In genomic region chr5:104010261-104010660, GRCm38 (mm10) we compare ENCODE assay signal across 32 mouse cellular contexts. TPM values are rescaled to one million over a fixed set of nuclear protein-coding genes. Genes with fewer than 3 reads are reported as not detected.
"Had no signal": no experiment of that assay in that cellular context is flagged by ENCODE, and none has a peak within 500 bp of the region (broad histone marks: within the 10 kb centered on the region; RNA-seq: fewer than 3 reads in every experiment).

No protein-coding gene starts in this region.

- DNase-seq: forebrain, postnatal 0 days; gastrocnemius, adult 2 months; gastrocnemius, postnatal 10 days; gastrocnemius, postnatal 25 days; heart, adult 2 months; heart, postnatal 14 days; heart, postnatal 36 days; kidney, adult 18-20 months; kidney, adult 8-10 months; kidney, postnatal 10 days; kidney, postnatal 25 days; layer of hippocampus, adult 9-11 months; layer of hippocampus, postnatal 36 days; left cerebral cortex, postnatal 4 days had no signal

- H3K4me2 ChIP-seq: forebrain, embryonic 15.5 days; heart, embryonic 11.5 days; heart, embryonic 13.5 days; heart, embryonic 15.5 days; hindbrain, embryonic 12.5 days; hindbrain, embryonic 14.5 days; intestine, embryonic 15.5 days; limb, embryonic 13.5 days had no signal

- ATAC-seq: forebrain, embryonic 15.5 days; forebrain, postnatal 0 days; hindbrain, embryonic 16.5 days; inflammation-experienced regulatory T-cells, adult 6 months; intestine, embryonic 15.5 days; intestine, postnatal 0 days had no signal

- H3K4me3 ChIP-seq: forebrain, embryonic 15.5 days; gastrocnemius, adult 2 months; heart, adult 2 months; heart, embryonic 13.5 days; heart, embryonic 15.5 days; hindbrain, embryonic 10.5 days; hindbrain, embryonic 12.5 days; intestine, embryonic 15.5 days; limb, embryonic 13.5 days had no signal

- H3K9me3 ChIP-seq: forebrain, embryonic 15.5 days; heart, embryonic 13.5 days; heart, embryonic 15.5 days; hindbrain, embryonic 10.5 days; hindbrain, embryonic 12.5 days; intestine, embryonic 15.5 days; limb, embryonic 13.5 days had no signal

- H3K4me1 ChIP-seq: forebrain, embryonic 15.5 days; heart, embryonic 15.5 days; hindbrain, embryonic 10.5 days; hindbrain, embryonic 12.5 days; intestine, embryonic 15.5 days; limb, embryonic 13.5 days had no signal

- H3K27me3 ChIP-seq: forebrain, embryonic 15.5 days; heart, embryonic 13.5 days; heart, embryonic 15.5 days; hindbrain, embryonic 12.5 days; intestine, embryonic 15.5 days; limb, embryonic 13.5 days had no signal

- H3K9ac ChIP-seq: forebrain, embryonic 15.5 days; forebrain, postnatal 0 days; heart, embryonic 13.5 days; heart, embryonic 15.5 days; hindbrain, embryonic 12.5 days; hindbrain, embryonic 14.5 days; intestine, embryonic 15.5 days; limb, embryonic 13.5 days had no signal

- H3K36me3 ChIP-seq: forebrain, embryonic 15.5 days; hindbrain, embryonic 10.5 days; hindbrain, embryonic 12.5 days; intestine, embryonic 15.5 days had no signal

- H3K27ac ChIP-seq: forebrain, embryonic 15.5 days; gastrocnemius, adult 2 months; heart, adult 2 months; heart, embryonic 13.5 days; heart, embryonic 15.5 days; hindbrain, embryonic 10.5 days; hindbrain, embryonic 12.5 days; hindbrain, embryonic 14.5 days; intestine, embryonic 15.5 days; limb, embryonic 13.5 days had no signal

RNA-seq across cellular contexts. Expression of gene Hsd17b13, which starts 33.1 kb away (rescaled TPM):
- total RNA-seq: forebrain, postnatal 0 days; gastrocnemius, adult 2 months; gastrocnemius, postnatal 25 days; granulocyte monocyte progenitor cell, adult 5-6 weeks; heart, adult 2 months; heart, postnatal 14 days; heart, postnatal 36 days; layer of hippocampus, adult 18-20 months; layer of hippocampus, adult 8-10 months; layer of hippocampus, postnatal 14 days; layer of hippocampus, postnatal 36 days; left cerebral cortex, postnatal 4 days had no signal
- polyA plus RNA-seq: forebrain, embryonic 15.5 days; heart, adult 2 months; heart, embryonic 15.5 days; hindbrain, embryonic 10.5 days; hindbrain, embryonic 12.5 days; hindbrain, embryonic 14.5 days; hindbrain, embryonic 16.5 days; inflammation-experienced regulatory T-cells, adult 6 months; kidney, embryonic 14.5 days; limb, embryonic 11.5 days; limb, embryonic 13.5 days had no signal
